In the genomic region with DNA sequence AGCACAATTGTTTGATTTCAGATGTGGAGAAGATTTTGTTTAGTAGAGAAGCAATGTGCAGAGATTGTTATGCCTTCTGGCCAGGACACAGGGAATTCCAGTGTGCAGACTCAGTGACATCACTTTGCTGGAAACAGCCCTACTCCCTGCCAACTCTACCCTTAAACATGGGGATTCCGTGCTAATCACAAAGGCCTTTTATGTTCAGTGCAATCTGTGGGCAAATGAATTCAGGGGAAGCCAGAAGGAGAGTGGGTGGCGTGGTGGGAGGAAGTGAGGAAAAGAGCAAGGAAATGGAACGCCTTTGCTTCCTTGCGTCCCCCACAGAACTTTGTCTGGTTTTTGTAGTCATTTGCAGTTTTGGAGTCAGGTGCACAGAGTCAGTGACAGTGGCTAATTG, we compare ENCODE assay signal across 12 mouse cellular contexts. TPM values are rescaled to one million over a fixed set of nuclear protein-coding genes. Genes with fewer than 3 reads are reported as not detected.
DNase-seq lines count a peak whose midpoint lies in the region; ATAC-seq and TF ChIP-seq lines count a peak whose summit lies in the region.
"Had no signal": no experiment of that assay in that cellular context is flagged by ENCODE, and none has a peak within 500 bp of the region (broad histone marks: within the 10 kb centered on the region; RNA-seq: fewer than 3 reads in every experiment).

No protein-coding gene starts in this region.

- no peak for TF ChIP-seq EP300 in lung, postnatal 0 days (IDR thresholded peaks at IDR 0.05)

- TF ChIP-seq CTCF in lung, postnatal 0 days (IDR thresholded peaks at IDR 0.05): no peak

- WGBS in heart, embryonic 11.5 days (ENCODE audit: insufficient replicate concordance): 53% methylated on average over 4 of the region's 4 CpGs
- 43% methylated on average over 4 of the region's 4 CpGs for whole genome bisulfite sequencing in lung, postnatal 0 days
- 62% methylated on average over 4 of the region's 4 CpGs for WGBS in intestine, embryonic 15.5 days

- no peaks in the 10 kb centered on the region for H3K36me3 ChIP-seq in heart, embryonic 11.5 days (ENCODE audit: control insufficient read depth, insufficient read depth, low read length)
- no peaks in the 10 kb centered on the region for H3K36me3 ChIP-seq in lung, postnatal 0 days (ENCODE audit: insufficient read depth, low read length)
- H3K36me3 ChIP-seq in intestine, embryonic 15.5 days: no peaks in the 10 kb centered on the region
- H3K36me3 ChIP-seq: kidney, embryonic 15.5 days had no signal

- no peak overlapping the region for H3K4me2 ChIP-seq in heart, embryonic 11.5 days
- no peak overlapping the region for H3K4me2 ChIP-seq in lung, postnatal 0 days (replicated peaks; ENCODE audit: low read depth, low read length)
- H3K4me2 ChIP-seq in intestine, embryonic 15.5 days (replicated peaks): no peak overlapping the region
- H3K4me2 ChIP-seq: kidney, embryonic 15.5 days had no signal

- peaks cover 5% of the 10 kb centered on the region; the same call in 1 of the 2 replicates for H3K4me1 ChIP-seq in heart, embryonic 11.5 days (ENCODE audit: control insufficient read depth, insufficient read depth, low read length)
- H3K4me1 ChIP-seq in lung, postnatal 0 days (ENCODE audit: insufficient read depth, low read depth, low read length): no peaks in the 10 kb centered on the region
- no peaks in the 10 kb centered on the region for H3K4me1 ChIP-seq in intestine, embryonic 15.5 days (replicated peaks)
- H3K4me1 ChIP-seq: kidney, embryonic 15.5 days had no signal

- no peak for ATAC-seq in heart, embryonic 11.5 days (replicated peaks; ENCODE audit: insufficient number of reproducible peaks, low FRiP score, low TSS enrichment)
- peak; percentile 21; the same call in 1 of the 2 replicates for ATAC-seq in lung, postnatal 0 days
- no peak for ATAC-seq in intestine, embryonic 15.5 days
- ATAC-seq: CD4-positive, CD25-positive, alpha-beta regulatory T cell, adult 4 months; liver, postnatal 0 days had no signal

- H3K27ac ChIP-seq in heart, embryonic 11.5 days (ENCODE audit: low read depth, low read length): no peak overlapping the region
- no peak overlapping the region for H3K27ac ChIP-seq in lung, postnatal 0 days (ENCODE audit: low read length)
- no peak overlapping the region for H3K27ac ChIP-seq in intestine, embryonic 15.5 days
- H3K27ac ChIP-seq: kidney, embryonic 15.5 days had no signal

- no peaks in the 10 kb centered on the region for H3K27me3 ChIP-seq in heart, embryonic 11.5 days (ENCODE audit: control insufficient read depth, insufficient read depth, low read length)
- no peaks in the 10 kb centered on the region for H3K27me3 ChIP-seq in lung, postnatal 0 days (replicated peaks; ENCODE audit: insufficient read depth, low read length)
- H3K27me3 ChIP-seq in intestine, embryonic 15.5 days (replicated peaks): no peaks in the 10 kb centered on the region
- H3K27me3 ChIP-seq: kidney, embryonic 15.5 days had no signal

- no peaks in the 10 kb centered on the region for H3K9me3 ChIP-seq in heart, embryonic 11.5 days (replicated peaks; ENCODE audit: control insufficient read depth, low read length)
- H3K9me3 ChIP-seq in lung, postnatal 0 days (ENCODE audit: low read length): no peaks in the 10 kb centered on the region
- H3K9me3 ChIP-seq in intestine, embryonic 15.5 days: no peaks in the 10 kb centered on the region
- H3K9me3 ChIP-seq: kidney, embryonic 15.5 days had no signal

- DNase-seq in heart, adult 11 months: peak; percentile 94
- peak; percentile 73 for DNase-seq in Muller cell, postnatal 12 days (ENCODE audit: inconsistent ontology term)
- peak; percentile 78 to 79 for DNase-seq in frontal cortex, postnatal 36 days (ENCODE audit: low spot score in 2 of 2)
- peak; percentile 24 for DNase-seq in lung, postnatal 0 days (ENCODE audit: low spot score)
- no peak for DNase-seq in thymus, adult 18-20 months
- DNase-seq in adrenal gland, postnatal 25 days: no peak
- DNase-seq: cerebellum, postnatal 10 days; liver, postnatal 0 days had no signal

- H3K9ac ChIP-seq in heart, embryonic 11.5 days (ENCODE audit: low read depth, low read length): no peak overlapping the region
- no peak overlapping the region for H3K9ac ChIP-seq in lung, postnatal 0 days (replicated peaks; ENCODE audit: low read depth)
- H3K9ac ChIP-seq in intestine, embryonic 15.5 days: no peak overlapping the region
- H3K9ac ChIP-seq: kidney, embryonic 15.5 days; liver, postnatal 0 days had no signal

- H3K4me3 ChIP-seq in heart, embryonic 11.5 days (ENCODE audit: low read depth, low read length): no peak overlapping the region
- no peak overlapping the region for H3K4me3 ChIP-seq in lung, postnatal 0 days (ENCODE audit: low read depth, low read length)
- no peak overlapping the region for H3K4me3 ChIP-seq in intestine, embryonic 15.5 days (replicated peaks)
- H3K4me3 ChIP-seq: kidney, embryonic 15.5 days had no signal

RNA-seq across cellular contexts. Expression of a gene that starts 46.1 kb away (rescaled TPM):
- polyA plus RNA-seq in heart, embryonic 11.5 days (2014; fragmentation: Nextera tagmentation; extraction: Ambion mirVana): 0.57 TPM in 1 of 2 replicates, not detected in the other
- polyA plus RNA-seq in lung, postnatal 0 days (2015; fragmentation: Nextera tagmentation; extraction: Ambion mirVana): 0.21 and 0.33 TPM in 2 replicates
- 0.06 TPM in 1 of 2 replicates, not detected in the other for polyA plus RNA-seq in intestine, embryonic 15.5 days (2015; fragmentation: Nextera tagmentation; extraction: Ambion mirVana)
- total RNA-seq in adrenal gland, postnatal 25 days (2021): 0.27 TPM in 1 of 2 replicates, not detected in the other

Comparison
In these comparisons a context has a peak if more than half of its experiments do, and no peak if none do; other contexts are left out.
1. DNase-seq: peak in heart, adult 11 months (single experiment), Muller cell, postnatal 12 days (single experiment), frontal cortex, postnatal 36 days (2 of 2) and lung, postnatal 0 days (single experiment); none in thymus, adult 18-20 months (0 of 2) and adrenal gland, postnatal 25 days (single experiment).